Mouse (Mus musculus): ENCODE data around the gene Abhd12b. TPM values are rescaled to one million over a fixed set of nuclear protein-coding genes. Genes with fewer than 3 reads are reported as not detected.

Gene Abhd12b
- total RNA-seq, 2 experiments from 2014 or later, result not detected

- ATAC-seq (ENCODE audit: poor library complexity, severe bottlenecking), result no peak
Measured at GRCm38 (mm10) chr12:70196341-70196740, 42.4 kb downstream of the Abhd12b start.

GRCm38 (mm10) chr12:70201926-70202529 lies 48.1 kb downstream of the Abhd12b start:
- peak; percentile 59 for ATAC-seq (ENCODE audit: poor library complexity, severe bottlenecking)

- ATAC-seq (ENCODE audit: poor library complexity, severe bottlenecking), result no peak
Measured at GRCm38 (mm10) chr12:70204433-70204832, 50.5 kb downstream of the Abhd12b start.

GRCm38 (mm10) chr12:70208214-70208613 lies 54.3 kb downstream of the Abhd12b start:
- no peak for ATAC-seq (ENCODE audit: poor library complexity, severe bottlenecking)

GRCm38 (mm10) chr12:70212501-70212900 lies 58.6 kb downstream of the Abhd12b start:
- ATAC-seq (ENCODE audit: poor library complexity, severe bottlenecking), result no peak

GRCm38 (mm10) chr12:70213601-70214000 lies 59.7 kb downstream of the Abhd12b start:
- no peak for ATAC-seq (ENCODE audit: poor library complexity, severe bottlenecking)

GRCm38 (mm10) chr12:70214281-70214680 lies 60.3 kb downstream of the Abhd12b start:
- ATAC-seq (ENCODE audit: poor library complexity, severe bottlenecking), result no peak

GRCm38 (mm10) chr12:70216229-70216800 lies 62.4 kb downstream of the Abhd12b start:
- ATAC-seq (ENCODE audit: poor library complexity, severe bottlenecking), result no peak

GRCm38 (mm10) chr12:70218795-70219540 lies 65.0 kb downstream of the Abhd12b start:
- ATAC-seq (ENCODE audit: poor library complexity, severe bottlenecking), result peak; percentile 83

- ATAC-seq (ENCODE audit: poor library complexity, severe bottlenecking), result peak; percentile 71
Measured at GRCm38 (mm10) chr12:70221425-70221824, 67.5 kb downstream of the Abhd12b start.

GRCm38 (mm10) chr12:70223331-70223730 lies 69.4 kb downstream of the Abhd12b start:
- no peak for ATAC-seq (ENCODE audit: poor library complexity, severe bottlenecking)

- ATAC-seq (ENCODE audit: poor library complexity, severe bottlenecking), result peak; percentile 28
Measured at GRCm38 (mm10) chr12:70226655-70227054, 72.7 kb downstream of the Abhd12b start.

- peak; percentile 83 for ATAC-seq (ENCODE audit: poor library complexity, severe bottlenecking)
Measured at GRCm38 (mm10) chr12:70227121-70227932, 73.4 kb downstream of the Abhd12b start.

- no peak for ATAC-seq (ENCODE audit: poor library complexity, severe bottlenecking)
Measured at GRCm38 (mm10) chr12:70228155-70228554, 74.2 kb downstream of the Abhd12b start.

GRCm38 (mm10) chr12:70231294-70231693 lies 77.4 kb downstream of the Abhd12b start, which contains the start of gene Pygl:
TSS of gene Pygl (minus strand) at chr12:70231488.
- no peak for ATAC-seq (ENCODE audit: poor library complexity, severe bottlenecking)

GRCm38 (mm10) chr12:70232020-70232544 lies 78.1 kb downstream of the Abhd12b start:
- ATAC-seq (ENCODE audit: poor library complexity, severe bottlenecking), result no peak

Other genes with a start within 250 kb of the Abhd12b start
- 77.4 and 83.0 TPM in 2 replicates for gene Sav1, start 167.1 kb upstream of the Abhd12b start, total RNA-seq (2015)
- 39.0 and 43.9 TPM in 2 replicates for gene Sav1, start 167.1 kb upstream of the Abhd12b start, total RNA-seq (2017)
- gene Nin, start 40.4 kb upstream of the Abhd12b start, total RNA-seq (2015), result 154 and 171 TPM in 2 replicates
- 227 and 264 TPM in 2 replicates for gene Nin, start 40.4 kb upstream of the Abhd12b start, total RNA-seq (2017)
- gene Pygl, start 77.3 kb downstream of the Abhd12b start, total RNA-seq (2015), result 185 and 188 TPM in 2 replicates
- gene Pygl, start 77.3 kb downstream of the Abhd12b start, total RNA-seq (2017), result 329 and 344 TPM in 2 replicates
- gene Trim9, start 193.5 kb downstream of the Abhd12b start, total RNA-seq (2015), result 0.11 TPM in 1 of 2 replicates, not detected in the other
- gene Trim9, start 193.5 kb downstream of the Abhd12b start, total RNA-seq (2017), result 0.11 TPM in 1 of 2 replicates, not detected in the other